In the genomic region with DNA sequence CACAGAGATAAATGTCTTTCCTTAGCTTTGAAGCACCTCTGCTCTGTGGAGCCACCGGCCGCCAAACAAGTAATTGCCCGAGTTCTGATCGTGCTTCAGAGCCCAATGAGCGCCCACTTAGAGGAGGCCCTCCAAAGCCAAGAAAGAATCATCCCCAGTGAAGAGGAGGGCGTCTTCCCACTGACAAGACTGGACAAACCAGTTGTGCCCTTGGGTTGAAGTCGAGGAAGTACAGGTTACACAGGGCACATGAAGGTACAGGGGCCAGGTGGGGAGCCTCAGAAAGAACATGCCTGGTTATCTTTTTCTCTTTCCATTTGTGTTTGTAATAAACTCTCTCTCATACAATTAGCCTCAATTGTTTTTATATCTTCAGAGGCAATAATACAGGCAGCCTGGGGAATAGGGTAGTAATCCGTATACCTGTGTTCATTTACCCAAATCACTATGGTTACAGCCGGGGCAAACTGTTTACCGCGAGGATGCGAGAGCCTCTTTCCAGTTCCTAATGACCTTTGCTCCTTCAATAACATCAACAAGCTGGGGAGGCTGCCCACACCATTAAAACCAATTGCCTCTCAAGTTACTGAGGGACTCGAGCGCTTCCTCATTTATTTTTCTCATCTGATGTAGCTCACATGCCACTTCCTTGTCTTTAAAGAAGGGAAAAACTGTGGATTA, we compare ENCODE assay signal across 13 mouse cellular contexts.
DNase-seq lines count a peak whose midpoint lies in the region; ATAC-seq and TF ChIP-seq lines count a peak whose summit lies in the region.
"Had no signal": no experiment of that assay in that cellular context is flagged by ENCODE, and none has a peak within 500 bp of the region (broad histone marks: within the 10 kb centered on the region; RNA-seq: fewer than 3 reads in every experiment).

No protein-coding gene starts in this region.

- no peak for TF ChIP-seq CTCF in kidney, adult 2 months (conservative IDR thresholded peaks at IDR 0.05; ENCODE audit: insufficient read depth, insufficient read length, low read depth, low read length)

- H3K4me3 ChIP-seq in kidney, adult 2 months (ENCODE audit: insufficient read depth, low read depth, low read length): no peak overlapping the region
- H3K4me3 ChIP-seq in embryonic facial prominence, embryonic 10.5 days: no peak overlapping the region
- H3K4me3 ChIP-seq in hindbrain, embryonic 15.5 days: no peak overlapping the region
- H3K4me3 ChIP-seq in midbrain, embryonic 11.5 days (ENCODE audit: low read depth, low read length): no peak overlapping the region

- H3K9ac ChIP-seq in hindbrain, embryonic 15.5 days: no peak overlapping the region
- no peak overlapping the region for H3K9ac ChIP-seq in midbrain, embryonic 11.5 days (ENCODE audit: low read length)

- no peaks in the 10 kb centered on the region for H3K36me3 ChIP-seq in kidney, adult 2 months (ENCODE audit: control insufficient read depth, insufficient read depth, low read length)
- H3K36me3 ChIP-seq in embryonic facial prominence, embryonic 10.5 days (replicated peaks): no peaks in the 10 kb centered on the region
- no peaks in the 10 kb centered on the region for H3K36me3 ChIP-seq in hindbrain, embryonic 15.5 days
- no peaks in the 10 kb centered on the region for H3K36me3 ChIP-seq in midbrain, embryonic 11.5 days (ENCODE audit: control insufficient read depth, insufficient read depth, low read length)

- ATAC-seq in hindbrain, embryonic 15.5 days (ENCODE audit: low FRiP score, low read depth): peak; percentile 39; the same call in 1 of the 2 replicates
- ATAC-seq in midbrain, embryonic 11.5 days (ENCODE audit: low FRiP score): no peak
- ATAC-seq in megakaryocyte-erythroid progenitor cell, adult 5-6 weeks (replicated peaks; ENCODE audit: low FRiP score, low TSS enrichment, poor library complexity, severe bottlenecking): no peak
- ATAC-seq: activated CD4-positive, CD25-positive, alpha-beta regulatory T cell, adult 4 months had no signal

- WGBS in kidney, adult 2 months: 47% methylated on average over 14 of the region's 14 CpGs
- WGBS in embryonic facial prominence, embryonic 10.5 days: 31% methylated on average over 14 of the region's 14 CpGs
- 37% methylated on average over 14 of the region's 14 CpGs for WGBS in hindbrain, embryonic 15.5 days
- WGBS in midbrain, embryonic 11.5 days: 41% methylated on average over 14 of the region's 14 CpGs

- H3K4me2 ChIP-seq in hindbrain, embryonic 15.5 days: no peak overlapping the region
- no peak overlapping the region for H3K4me2 ChIP-seq in midbrain, embryonic 11.5 days

- H3K27me3 ChIP-seq in kidney, adult 2 months (replicated peaks; ENCODE audit: control insufficient read depth, insufficient read depth, low read length): no peaks in the 10 kb centered on the region
- H3K27me3 ChIP-seq in embryonic facial prominence, embryonic 10.5 days (replicated peaks; ENCODE audit: low read depth, poor library complexity, severe bottlenecking): peaks cover 28% of the 10 kb centered on the region
- no peaks in the 10 kb centered on the region for H3K27me3 ChIP-seq in hindbrain, embryonic 15.5 days
- H3K27me3 ChIP-seq in midbrain, embryonic 11.5 days (ENCODE audit: control insufficient read depth, insufficient read depth, low read length): no peaks in the 10 kb centered on the region

- no peaks in the 10 kb centered on the region for H3K9me3 ChIP-seq in embryonic facial prominence, embryonic 10.5 days
- H3K9me3 ChIP-seq in hindbrain, embryonic 15.5 days: no peaks in the 10 kb centered on the region
- no peaks in the 10 kb centered on the region for H3K9me3 ChIP-seq in midbrain, embryonic 11.5 days (ENCODE audit: control insufficient read depth, low read length)

- TF ChIP-seq POLR2A in kidney, adult 2 months (IDR thresholded peaks at IDR 0.05; ENCODE audit: low read depth, low read length): no peak

- DNase-seq in kidney, adult 2 months: peak; percentile 8
- no peak for DNase-seq in kidney, adult 9 months
- peak; percentile 25 for DNase-seq in embryonic facial prominence, embryonic 10.5 days (ENCODE audit: low spot score)
- peak; percentile 89 for DNase-seq in midbrain, embryonic 11.5 days (ENCODE audit: low spot score, missing footprints)
- no peak for DNase-seq in left cerebral cortex, postnatal 14 days (ENCODE audit: low spot score in 2 of 2)
- no peak for DNase-seq in left cerebral cortex, adult 8-10 months (ENCODE audit: low spot score in 2 of 2)
- DNase-seq: gastrocnemius, postnatal 36 days; lung, adult 18-20 months; right cerebral cortex, postnatal 14 days; thymus, postnatal 36 days had no signal

- H3K27ac ChIP-seq in kidney, adult 2 months (ENCODE audit: insufficient read depth, low read depth, low read length): no peak overlapping the region
- H3K27ac ChIP-seq in embryonic facial prominence, embryonic 10.5 days (replicated peaks): 0 out of 2 replicates have a peak overlapping the region, but pooled peaks have one; percentile 75
- H3K27ac ChIP-seq in hindbrain, embryonic 15.5 days (replicated peaks): peak overlapping the region; percentile 71
- peak overlapping the region; percentile 79; the same call in 1 of the 2 replicates for H3K27ac ChIP-seq in midbrain, embryonic 11.5 days (ENCODE audit: low read depth, low read length)

- H3K4me1 ChIP-seq in kidney, adult 2 months (ENCODE audit: control insufficient read depth, insufficient read depth, low read length): no peaks in the 10 kb centered on the region
- peaks cover 40% of the 10 kb centered on the region for H3K4me1 ChIP-seq in embryonic facial prominence, embryonic 10.5 days
- peaks cover 29% of the 10 kb centered on the region for H3K4me1 ChIP-seq in hindbrain, embryonic 15.5 days (replicated peaks)
- peaks cover 23% of the 10 kb centered on the region for H3K4me1 ChIP-seq in midbrain, embryonic 11.5 days (ENCODE audit: control insufficient read depth, insufficient read depth, low read length)

- intact Hi-C loops in left cerebral cortex, postnatal 14 days (cut with DNase I): no loop called here

Comparison
In these comparisons a context has a peak if more than half of its experiments do, and no peak if none do; other contexts are left out.
1. DNase-seq: peak in kidney, adult 2 months (single experiment), embryonic facial prominence, embryonic 10.5 days (single experiment) and midbrain, embryonic 11.5 days (single experiment); none in kidney, adult 9 months (single experiment), left cerebral cortex, postnatal 14 days (0 of 2) and left cerebral cortex, adult 8-10 months (0 of 2).